Mouse (Mus musculus) MEL (cell line): ENCODE measurements around the gene Sbk2. TPM values are rescaled to one million over a fixed set of nuclear protein-coding genes. Genes with fewer than 3 reads are reported as not detected.

Experiments used
- DNase-seq: peaks from one replicate; pipeline ENCODE4 v3.0.0; 2011; ENCODE audit warnings: low read depth, low spot score
- H3K27ac ChIP-seq: 2 replicates; pipeline ENCODE4 v1.5.1; 2012; ENCODE audit warnings: low read depth, mild to moderate bottlenecking, control low read depth, low read length, moderate library complexity; ENCODE audit not compliant: control insufficient read depth
- H3K27me3 ChIP-seq, 2 experiments: fragments of 150-350 bp in 1 of 2; sonication (generic) in 1 of 2; 2 replicates each; pipeline ENCODE4 v1.6.1; 2012; ENCODE audit warnings: low read length in 2 of 2, mild to moderate bottlenecking in 2 of 2, improper control_type of control experiment in 1 of 2, moderate library complexity in 1 of 2; ENCODE audit not compliant: insufficient read depth in 2 of 2, control insufficient read depth in 1 of 2
- H3K36me3 ChIP-seq, 2 experiments: 2 replicates each; pipeline ENCODE4 v1.6.1; 2012 to 2014; ENCODE audit warnings: low read length in 2 of 2, improper control_type of control experiment in 1 of 2, inconsistent platforms in 1 of 2, mild to moderate bottlenecking in 1 of 2; ENCODE audit not compliant: insufficient read depth in 2 of 2, control insufficient read depth in 1 of 2
- H3K4me1 ChIP-seq, 2 experiments: fragments of 150-350 bp in 1 of 2; sonication (generic) in 1 of 2; 2 replicates each; pipeline ENCODE4 v1.6.1; 2012; ENCODE audit warnings: low read length in 2 of 2, improper control_type of control experiment in 1 of 2, mild to moderate bottlenecking in 1 of 2; ENCODE audit not compliant: insufficient read depth in 2 of 2, control insufficient read depth in 1 of 2
- H3K4me3 ChIP-seq, 2 experiments: fragments of 150-350 bp in 1 of 2; sonication (generic) in 1 of 2; 2 replicates each; pipeline ENCODE4 v1.5.1; 2012; ENCODE audit warnings: low read depth in 2 of 2, low read length in 2 of 2, mild to moderate bottlenecking in 2 of 2, moderate library complexity in 2 of 2, control low read depth in 1 of 2, improper control_type of control experiment in 1 of 2; ENCODE audit not compliant: control insufficient read depth in 1 of 2, insufficient read depth in 1 of 2
- H3K79me2 ChIP-seq: 2 replicates; pipeline ENCODE4 v1.6.1; 2012; ENCODE audit warnings: mild to moderate bottlenecking, low read length, moderate library complexity; ENCODE audit not compliant: control insufficient read depth, poor library complexity, insufficient read depth
- H3K9ac ChIP-seq: 2 replicates; pipeline ENCODE4 v1.6.1; 2012; ENCODE audit warnings: low read depth, mild to moderate bottlenecking, control low read depth, low read length, moderate library complexity; ENCODE audit not compliant: control insufficient read depth, poor library complexity, severe bottlenecking
- H3K9me3 ChIP-seq: fragments of 150-350 bp; sonication (generic); replicated peaks from 2 replicates; pipeline ENCODE4 v1.6.1; 2012; ENCODE audit warnings: mild to moderate bottlenecking, low read length, improper control_type of control experiment, moderate library complexity; ENCODE audit not compliant: insufficient read depth
- CHD1 ChIP-seq: IDR thresholded peaks from 2 replicates; pipeline ENCODE4 v1.6.1; 2012; ENCODE audit warnings: low read depth, mild to moderate bottlenecking, inconsistent platforms, low read length, improper control_type of control experiment
- CHD2 ChIP-seq: IDR thresholded peaks from 2 replicates; pipeline ENCODE4 v1.6.1; 2011; ENCODE audit warnings: low read length, improper control_type of control experiment
- CTCF ChIP-seq, 3 experiments: IDR thresholded peaks in 2 of 3; conservative IDR thresholded peaks in 1 of 3; 2 replicates each; pipeline ENCODE4 v1.5.1; 2011 to 2012; ENCODE audit warnings: low read length in 3 of 3, low read depth in 2 of 3, mild to moderate bottlenecking in 2 of 3, improper control_type of control experiment in 1 of 3, inconsistent platforms in 1 of 3, mixed read lengths in 1 of 3, moderate library complexity in 1 of 3; ENCODE audit not compliant: control insufficient read depth in 1 of 3, insufficient read depth in 1 of 3, poor library complexity in 1 of 3, severe bottlenecking in 1 of 3
- EP300 ChIP-seq, 2 experiments: IDR thresholded peaks; 2 replicates each; pipeline ENCODE4 v1.6.1; 2011; ENCODE audit warnings: improper control_type of control experiment in 2 of 2, low read length in 2 of 2, low read depth in 1 of 2, mild to moderate bottlenecking in 1 of 2
- ETS1 ChIP-seq: IDR thresholded peaks from 2 replicates; pipeline ENCODE4 v1.6.1; 2012; ENCODE audit warnings: low read depth, mild to moderate bottlenecking, inconsistent platforms, low read length, improper control_type of control experiment, moderate library complexity
- GABPA ChIP-seq: IDR thresholded peaks from 2 replicates; pipeline ENCODE4 v1.6.1; 2012; ENCODE audit warnings: low read depth, mild to moderate bottlenecking, inconsistent platforms, low read length, improper control_type of control experiment, moderate library complexity
- GATA1 ChIP-seq: IDR thresholded peaks from 2 replicates; pipeline ENCODE4 v1.6.1; 2011; ENCODE audit warnings: low read depth, low read length, improper control_type of control experiment
- HCFC1 ChIP-seq: IDR thresholded peaks from 2 replicates; pipeline ENCODE4 v1.6.1; 2012; ENCODE audit warnings: low read depth, mild to moderate bottlenecking, inconsistent platforms, low read length, improper control_type of control experiment, moderate library complexity
- JUND ChIP-seq: IDR thresholded peaks from 2 replicates; pipeline ENCODE4 v1.6.1; 2011; ENCODE audit warnings: low read depth, mild to moderate bottlenecking, improper control_type of control experiment, low read length
- KAT2A ChIP-seq: conservative IDR thresholded peaks from 2 replicates; pipeline ENCODE4 v1.6.1; 2012; ENCODE audit warnings: low read depth, low read length, improper control_type of control experiment, inconsistent platforms
- MAX ChIP-seq: IDR thresholded peaks from 2 replicates; pipeline ENCODE4 v1.6.1; 2011; ENCODE audit warnings: low read length, improper control_type of control experiment
- MYB ChIP-seq: IDR thresholded peaks from 2 replicates; pipeline ENCODE4 v1.6.1; 2011; ENCODE audit warnings: mild to moderate bottlenecking, low read depth, low read length, improper control_type of control experiment
- POLR2A ChIP-seq, 2 experiments: IDR thresholded peaks; 2 replicates each; pipeline ENCODE4 v1.6.1; 2011 to 2012; ENCODE audit warnings: low read length in 2 of 2, mild to moderate bottlenecking in 2 of 2, control low read depth in 1 of 2, improper control_type of control experiment in 1 of 2, low read depth in 1 of 2, moderate library complexity in 1 of 2; ENCODE audit not compliant: control insufficient read depth in 1 of 2, insufficient read depth in 1 of 2, poor library complexity in 1 of 2
- POLR2AphosphoS2 ChIP-seq: IDR thresholded peaks from 2 replicates; pipeline ENCODE4 v1.6.1; 2011; ENCODE audit warnings: low read length, improper control_type of control experiment
- POLR2AphosphoS5 ChIP-seq: IDR thresholded peaks from 2 replicates; pipeline ENCODE4 v1.6.1; 2012; ENCODE audit warnings: low read depth, borderline replicate concordance, mild to moderate bottlenecking, inconsistent platforms, low read length, moderate library complexity, mixed read lengths
- RAD21 ChIP-seq: IDR thresholded peaks from 2 replicates; pipeline ENCODE4 v1.6.1; 2011; ENCODE audit warnings: mild to moderate bottlenecking, low read depth, low read length, improper control_type of control experiment
- SIN3A ChIP-seq: IDR thresholded peaks from 2 replicates; pipeline ENCODE4 v1.6.1; 2012; ENCODE audit warnings: low read length, improper control_type of control experiment, inconsistent platforms
- TAL1 ChIP-seq: IDR thresholded peaks from 2 replicates; pipeline ENCODE4 v1.6.1; 2012; ENCODE audit warnings: mild to moderate bottlenecking, inconsistent platforms, low read length, moderate library complexity, mixed read lengths
- TBP ChIP-seq: IDR thresholded peaks from 2 replicates; pipeline ENCODE4 v1.8.0; 2011; ENCODE audit warnings: low read depth, low read length, improper control_type of control experiment
- USF1 ChIP-seq: IDR thresholded peaks from 2 replicates; pipeline ENCODE4 v1.6.1; 2014; ENCODE audit warnings: low read depth, mild to moderate bottlenecking, inconsistent platforms, low read length, improper control_type of control experiment, moderate library complexity
- ZC3H11A ChIP-seq: IDR thresholded peaks from 2 replicates; pipeline ENCODE4 v1.6.1; 2012; ENCODE audit warnings: low read depth, mild to moderate bottlenecking, inconsistent platforms, low read length, improper control_type of control experiment
- ZMIZ1 ChIP-seq: IDR thresholded peaks from 2 replicates; pipeline ENCODE4 v1.6.1; 2012; ENCODE audit warnings: low read depth, mild to moderate bottlenecking, inconsistent platforms, low read length, improper control_type of control experiment, moderate library complexity
- ZNF384 ChIP-seq: IDR thresholded peaks from 2 replicates; pipeline ENCODE4 v1.6.1; 2012; ENCODE audit warnings: low read depth, mild to moderate bottlenecking, inconsistent platforms, low read length, improper control_type of control experiment
- polyA plus RNA-seq, 2 experiments: library from polyadenylated mRNA; stranded (reverse) in 1 of 2; unstranded in 1 of 2; fragments of >175 nt in 1 of 2; fragments of >200 nt in 1 of 2; gene quantifications; 2 replicates each; pipeline versions ENCODE4 v1.2.1 to v1.2.4; 2012; ENCODE audit warnings: low replicate concordance in 2 of 2, low read depth in 1 of 2; ENCODE audit not compliant: insufficient read length in 2 of 2, insufficient read depth in 1 of 2, missing spikeins in 1 of 2
- total RNA-seq: library from RNA; depleted of rRNA; stranded (reverse); fragments of 300-350 nt; gene quantifications from 2 replicates; pipeline ENCODE4 v1.2.3, GENCODE M21; 2012

The Sbk2 gene
- total and polyA plus RNA-seq, 3 experiments: not detected

- no peak overlapping the region for H3K27ac ChIP-seq
- no peaks in the 10 kb centered on the region for H3K9me3 ChIP-seq
- no peaks in the 10 kb centered on the region for H3K27me3 ChIP-seq
- TF ChIP-seq ETS1 (no peak), MYB (no peak), GATA1 (no peak), POLR2AphosphoS2 (no peak), TBP (no peak), TAL1 (no peak), USF1 (no peak), CHD2 (no peak), KAT2A (no peak), SIN3A (no peak), POLR2A (IDR thresholded peaks at IDR 0.05; ENCODE audit: control insufficient read depth in 1 of 2, insufficient read depth in 1 of 2, low read depth in 1 of 2, low read length in 2 of 2, poor library complexity in 1 of 2) (no peak), GABPA (no peak), POLR2AphosphoS5 (no peak), ZC3H11A (no peak), ZMIZ1 (no peak), CHD1 (no peak)
- no peak overlapping the region for H3K9ac ChIP-seq
- H3K79me2 ChIP-seq: no peaks in the 10 kb centered on the region
- H3K4me1 ChIP-seq: no peaks in the 10 kb centered on the region
- DNase-seq: no peak
- no peaks in the 10 kb centered on the region for H3K36me3 ChIP-seq
- H3K4me3 ChIP-seq: no peak overlapping the region
These were observed 41.7 kb downstream of the Sbk2 start for GRCm38 (mm10) chr7:4922508-4922907.

DNA sequence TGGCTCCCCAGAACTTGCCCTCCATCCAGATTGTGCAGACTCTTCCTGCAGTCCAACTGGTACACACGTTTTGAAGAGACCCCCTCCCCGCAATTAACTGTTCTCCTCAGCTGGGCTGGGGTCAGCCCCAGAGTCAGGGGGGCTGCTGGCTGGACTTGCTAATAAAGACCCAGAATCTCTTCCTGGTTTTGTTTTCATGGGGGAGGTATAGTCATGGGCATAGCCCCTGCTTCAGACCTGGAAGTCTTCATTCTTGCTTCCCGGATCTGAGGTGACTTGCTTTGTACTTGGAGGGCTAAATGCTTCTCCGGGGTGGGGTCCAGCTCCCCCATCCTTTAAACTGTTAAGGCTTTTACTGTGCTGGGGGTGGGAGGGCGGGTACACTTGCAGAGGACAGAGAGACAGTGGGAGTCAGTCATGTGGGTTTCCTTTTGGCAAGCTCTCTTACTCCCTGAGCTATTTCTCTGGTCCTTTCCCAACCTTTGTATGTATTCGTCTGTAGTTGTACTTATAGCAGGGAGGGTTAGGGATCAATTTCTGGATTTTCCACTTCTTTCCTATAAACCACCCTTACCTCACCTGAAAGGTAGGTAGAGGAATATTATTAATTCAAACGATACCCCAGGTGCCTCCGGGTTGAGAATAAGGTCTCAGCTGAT lies 42.3 kb downstream of the Sbk2 start, which contains the start of gene Nat14:
Gene Nat14, plus strand, starts transcription at position 205 of the 659 bp plus-strand sequence.
- H3K4me3 ChIP-seq: no peak within 1 kb of the TSS
- no peak within 1 kb of the TSS for H3K27ac ChIP-seq
- H3K9ac ChIP-seq: no peak within 1 kb of the TSS
- H3K36me3 ChIP-seq: no peaks in the 10 kb centered on the region
- H3K4me1 ChIP-seq: no peaks in the 10 kb centered on the region
- DNase-seq: no peak
- H3K79me2 ChIP-seq: no peaks in the 10 kb centered on the region
- no peak for TF ChIP-seq CTCF (IDR thresholded peaks at IDR 0.05 in 2 of 3, conservative IDR thresholded peaks at IDR 0.05 in 1 of 3; ENCODE audit: control insufficient read depth in 1 of 3, insufficient read depth in 1 of 3, low read depth in 2 of 3, low read length in 3 of 3, poor library complexity in 1 of 3, severe bottlenecking in 1 of 3)
- no peak for TF ChIP-seq MAX
- TF ChIP-seq CHD2: no peak
- no peak for TF ChIP-seq MYB
- TF ChIP-seq HCFC1: no peak
- no peak for TF ChIP-seq ETS1
- TF ChIP-seq JUND: no peak
- TF ChIP-seq RAD21: no peak
- no peak for TF ChIP-seq ZC3H11A
- TF ChIP-seq SIN3A: no peak
- no peak for TF ChIP-seq KAT2A
- TF ChIP-seq POLR2AphosphoS2: no peak
- TF ChIP-seq EP300 (IDR thresholded peaks at IDR 0.05; ENCODE audit: low read depth in 1 of 2, low read length in 2 of 2): no peak
- TF ChIP-seq ZNF384: no peak
- no peaks in the 10 kb centered on the region for H3K9me3 ChIP-seq
- no peaks in the 10 kb centered on the region for H3K27me3 ChIP-seq
